Mouse (Mus musculus) brown adipose tissue, adult 24 weeks (tissue): ENCODE measurements at regions not wholly inside any gene's neighbourhood (a gene's known extent, or its start where the extent isn't known, plus 50 kb on each side); places are given as distances from the start of the nearest gene placed in this dataset.

Experiments used
- H3K27ac ChIP-seq: fragments of 200-500 bp; replicated peaks from 2 replicates; pipeline ENCODE4 v1.5.1; 2012; ENCODE audit warnings: low read depth, mild to moderate bottlenecking, low read length
- H3K4me1 ChIP-seq: fragments of 200-500 bp; 2 replicates; pipeline ENCODE4 v1.6.1; 2012; ENCODE audit warnings: low read length, mixed read lengths; ENCODE audit not compliant: control insufficient read depth, insufficient read depth, insufficient read length
- H3K4me3 ChIP-seq: fragments of 200-500 bp; 2 replicates; pipeline ENCODE4 v1.5.1; 2012; ENCODE audit warnings: low read depth, mild to moderate bottlenecking, low read length, moderate library complexity; ENCODE audit not compliant: insufficient read depth

DNA sequence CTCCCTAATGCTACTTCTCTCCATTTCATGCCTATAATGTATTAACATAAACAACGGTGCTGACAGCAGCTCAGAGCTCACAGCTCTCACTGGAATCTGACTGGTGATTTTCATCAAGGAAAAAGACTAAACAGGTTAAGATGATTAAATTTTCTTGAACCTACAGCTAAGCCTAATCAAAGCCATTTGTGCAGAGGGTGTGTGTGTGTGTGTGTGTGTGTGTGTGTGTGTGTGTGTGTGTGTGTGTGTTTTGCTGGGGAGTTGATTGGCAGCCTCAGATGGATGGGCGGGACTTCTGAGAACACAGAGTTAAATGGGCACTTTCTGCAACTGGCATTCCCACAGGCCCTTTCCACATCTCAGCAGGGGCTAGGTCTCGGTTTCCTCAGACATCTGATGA lies 61.6 kb upstream of the Mrps22 start:
- Histone ChIP-seq H3K4me3 (no peak overlapping the region), H3K4me1 (no peaks in the 10 kb centered on the region), H3K27ac (no peak overlapping the region)

DNA sequence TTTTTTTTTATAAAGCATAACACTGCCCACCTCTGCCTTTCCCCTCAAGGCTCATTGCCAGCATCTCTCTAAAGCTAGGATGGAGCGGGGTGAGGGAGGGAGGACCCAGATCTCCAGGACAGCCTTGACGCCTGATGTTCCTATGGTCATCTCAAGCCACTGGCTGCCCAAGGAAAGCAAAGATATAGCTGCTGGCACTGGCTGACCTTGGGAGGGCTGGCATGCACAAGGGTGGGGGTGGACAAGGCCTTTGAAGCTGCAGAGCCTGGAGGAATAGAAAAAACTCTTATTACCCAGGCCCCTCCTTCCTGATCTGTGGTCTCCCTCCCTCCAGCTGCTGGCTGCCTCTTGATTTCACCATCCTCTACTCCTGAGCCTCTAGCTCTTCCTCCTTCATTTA lies 50.2 kb upstream of the Mrps22 start:
- Histone ChIP-seq H3K4me3 (no peak overlapping the region), H3K4me1 (no peaks in the 10 kb centered on the region), H3K27ac (no peak overlapping the region)
